Mouse (Mus musculus) small intestine, adult 2 months (tissue): ENCODE results near the gene Dhrs7b. TPM values are rescaled to one million over a fixed set of nuclear protein-coding genes. Genes with fewer than 3 reads are reported as not detected.
A peak's percentile ranks its signal among the peaks of the same experiment; 100 is the strongest.
"Not testable (repeated sequence)": the region's sequence is repeated elsewhere in the genome, so short reads cannot be mapped to it uniquely, and the experiment has no call there.

Experiments
- H3K27ac ChIP-seq: fragments of 200-500 bp; 2 replicates; pipeline ENCODE4 v1.5.1; 2012; ENCODE audit warnings: low read depth, low read length, control low read depth, inconsistent platforms; ENCODE audit not compliant: insufficient read depth
- H3K27me3 ChIP-seq: fragments of 200-500 bp; 2 replicates; pipeline ENCODE4 v1.6.1; 2012; ENCODE audit warnings: mild to moderate bottlenecking, moderate library complexity, low read length, inconsistent platforms; ENCODE audit not compliant: control insufficient read depth, insufficient read depth
- H3K36me3 ChIP-seq: fragments of 200-500 bp; 2 replicates; pipeline ENCODE4 v1.6.1; 2012; ENCODE audit warnings: mild to moderate bottlenecking, low read length, control low read depth, inconsistent platforms; ENCODE audit not compliant: control insufficient read depth, insufficient read depth
- H3K4me1 ChIP-seq: fragments of 200-500 bp; 2 replicates; pipeline ENCODE4 v1.6.1; 2012; ENCODE audit warnings: low read length, inconsistent platforms, mixed read lengths; ENCODE audit not compliant: control insufficient read depth, insufficient read depth, insufficient read length
- H3K4me3 ChIP-seq: fragments of 200-500 bp; 2 replicates; pipeline ENCODE4 v1.5.1; 2012; ENCODE audit warnings: low read depth, mild to moderate bottlenecking, control low read depth, inconsistent platforms, low read length, moderate library complexity
- CTCF ChIP-seq: fragments of 200-500 bp; IDR thresholded peaks from 2 replicates; pipeline ENCODE4 v1.5.1; 2012; ENCODE audit warnings: low read depth, mild to moderate bottlenecking, control low read depth, inconsistent platforms, low read length, moderate library complexity, mixed read lengths; ENCODE audit not compliant: insufficient replicate concordance, insufficient read length; ENCODE audit errors: extremely low read depth
- POLR2A ChIP-seq: fragments of 200-500 bp; IDR thresholded peaks from 2 replicates; pipeline ENCODE4 v1.6.1; 2012; ENCODE audit warnings: low read depth, mild to moderate bottlenecking, control low read depth, inconsistent platforms, low read length, moderate library complexity
- WGBS: fragments of 180-500 bp; shearing (Covaris S2); methylation state at CpG from one replicate; pipeline ENCODE4 v1.1.7; 2018; 5-methylcytosine and 5-hydroxymethylcytosine counted together
- polyA plus RNA-seq: library from polyadenylated mRNA; depleted of rRNA; stranded (reverse); fragments of >200 nt; gene quantifications from 2 replicates; pipeline ENCODE4 v1.2.3, GENCODE M21; 2012

The Dhrs7b gene
- polyA plus RNA-seq, 1 experiment: 34.1 TPM

- WGBS: 62% methylated on average over 3 of the region's 3 CpGs
- H3K36me3 ChIP-seq: peaks cover 28% of the 10 kb centered on the region
- H3K27me3 ChIP-seq: no peaks in the 10 kb centered on the region
- no peak overlapping the region for H3K27ac ChIP-seq
- TF ChIP-seq CTCF (no peak), POLR2A (no peak)
- no peaks in the 10 kb centered on the region; the same call in 1 of the 2 replicates for H3K4me1 ChIP-seq
- no peak overlapping the region for H3K4me3 ChIP-seq
These were observed 37.0 kb downstream of the Dhrs7b start for GRCm38 (mm10) chr11:60867456-60867855.

GRCm38 (mm10) chr11:60867904-60868303, 37.5 kb downstream of the Dhrs7b start:
- H3K27me3 ChIP-seq: no peaks in the 10 kb centered on the region
- no peaks in the 10 kb centered on the region; the same call in 1 of the 2 replicates for H3K4me1 ChIP-seq
- no peak overlapping the region for H3K27ac ChIP-seq
- no peak overlapping the region for H3K4me3 ChIP-seq
- TF ChIP-seq POLR2A: no peak
- no peak for TF ChIP-seq CTCF
- WGBS: 67% methylated on average over 8 of the region's 8 CpGs
- peaks cover 28% of the 10 kb centered on the region for H3K36me3 ChIP-seq

- WGBS: 82% methylated on average over 6 of the region's 6 CpGs
- not testable (repeated sequence) for H3K4me1 ChIP-seq, H3K27me3 ChIP-seq, H3K4me3 ChIP-seq, H3K27ac ChIP-seq
- peaks cover 15% of the 10 kb centered on the region for H3K36me3 ChIP-seq
These were observed 39.0 kb downstream of the Dhrs7b start for GRCm38 (mm10) chr11:60869471-60869870.

- Histone ChIP-seq H3K27me3 (no peaks in the 10 kb centered on the region), H3K4me1 (peaks cover 3% of the 10 kb centered on the region; the same call in 1 of the 2 replicates), H3K27ac (no peak overlapping the region), H3K4me3 (no peak overlapping the region), H3K36me3 (peaks cover 8% of the 10 kb centered on the region)
- 52% methylated on average over 4 of the region's 4 CpGs for WGBS
- TF ChIP-seq CTCF (no peak), POLR2A (no peak)
These were observed 41.0 kb downstream of the Dhrs7b start for GRCm38 (mm10) chr11:60871409-60871808.

DNA sequence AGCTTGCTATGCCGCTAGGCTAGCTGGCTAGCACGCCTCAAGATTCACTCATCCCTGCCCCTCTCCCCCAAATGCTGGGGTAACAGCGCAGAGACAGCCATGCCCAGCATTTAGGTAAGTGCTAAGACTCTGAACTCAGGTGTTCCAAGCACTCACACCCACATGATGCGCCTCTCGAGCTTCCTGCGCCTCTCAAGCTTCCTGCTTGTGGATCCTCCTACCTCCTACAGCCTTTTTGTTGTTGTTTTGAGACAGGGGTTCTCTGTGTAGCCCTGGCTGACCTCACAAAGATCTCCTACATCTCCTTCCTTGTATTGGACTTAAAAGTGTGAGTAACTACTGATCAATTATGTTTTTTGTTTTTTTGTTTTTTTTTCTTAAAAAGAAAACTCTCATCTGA, 42.7 kb downstream of the Dhrs7b start:
- Histone ChIP-seq H3K27ac (no peak overlapping the region), H3K36me3 (peaks cover 4% of the 10 kb centered on the region; the same call in 1 of the 2 replicates), H3K4me1 (peaks cover 12% of the 10 kb centered on the region; the same call in 1 of the 2 replicates), H3K4me3 (no peak overlapping the region), H3K27me3 (no peaks in the 10 kb centered on the region)
- no peak for TF ChIP-seq CTCF
- TF ChIP-seq POLR2A: no peak
- WGBS: 62% methylated on average over 6 of the region's 6 CpGs

DNA sequence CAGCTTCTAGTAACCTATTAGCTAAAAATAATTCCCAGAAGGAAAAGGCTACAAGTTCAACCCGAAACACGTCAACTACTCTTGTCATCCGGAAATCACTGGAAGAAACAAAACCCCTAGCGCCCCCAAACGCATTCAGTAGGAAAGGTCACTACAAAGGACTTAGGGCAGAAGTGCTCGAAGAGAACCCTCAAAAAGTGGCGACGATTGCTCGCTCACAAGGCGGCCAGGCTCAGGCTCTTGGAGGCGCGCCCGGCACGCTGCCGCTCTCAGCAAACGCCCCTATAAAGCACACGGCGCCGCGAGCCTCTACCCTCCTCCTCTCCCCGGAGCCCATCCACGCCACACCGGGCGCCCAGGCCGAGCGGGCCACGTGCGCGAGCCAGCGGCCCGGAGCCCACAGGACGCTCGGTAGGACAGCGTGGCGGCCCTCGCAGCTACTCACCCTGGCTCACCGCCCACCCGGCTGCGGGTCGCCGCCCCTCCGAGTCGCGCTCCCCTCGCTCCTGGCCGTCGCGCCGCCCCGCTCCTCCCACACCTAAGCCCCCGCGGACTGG, 47.7 kb downstream of the Dhrs7b start:
- Histone ChIP-seq H3K27me3 (no peaks in the 10 kb centered on the region), H3K36me3 (no peaks in the 10 kb centered on the region; the same call in 1 of the 2 replicates), H3K4me3 (peak overlapping the region; percentile 90), H3K27ac (peak overlapping the region; percentile 60), H3K4me1 (peaks cover 12% of the 10 kb centered on the region; the same call in 1 of the 2 replicates)
- under 1% methylated on average over 48 of the region's 52 CpGs for WGBS
- TF ChIP-seq CTCF (no peak), POLR2A (no peak)

- peak within 1 kb of the TSS; percentile 90 for H3K4me3 ChIP-seq
- H3K4me1 ChIP-seq: peaks cover 12% of the 10 kb centered on the region; the same call in 1 of the 2 replicates
- TF ChIP-seq POLR2A (peak; percentile 59), CTCF (no peak)
- no peaks in the 10 kb centered on the region for H3K27me3 ChIP-seq
- H3K36me3 ChIP-seq: no peaks in the 10 kb centered on the region
- under 1% methylated on average over 62 of the region's 62 CpGs for WGBS
- peak within 1 kb of the TSS; percentile 96 for H3K27ac ChIP-seq
These were observed 48.4 kb downstream of the Dhrs7b start, which contains the start of gene Tmem11 for GRCm38 (mm10) chr11:60878675-60879294. Gene Tmem11, minus strand, starts transcription at chr11:60879272.
